Comparison of ENCODE assay signal across 8 mouse cellular contexts in genomic region chr9:63879710-63880428, GRCm38 (mm10).
DNase-seq lines count a peak whose midpoint lies in the region; ATAC-seq and TF ChIP-seq lines count a peak whose summit lies in the region.

No protein-coding gene starts in this region.

- H3K79me2 ChIP-seq in heart, adult 2 months (replicated peaks; ENCODE audit: control insufficient read depth, insufficient read depth, low read length): no peaks in the 10 kb centered on the region

- H3K9ac ChIP-seq in heart, embryonic 14.5 days (ENCODE audit: low read length): no peak overlapping the region; the same call in 1 of the 2 replicates
- no peak overlapping the region for H3K9ac ChIP-seq in heart, adult 2 months (ENCODE audit: low read depth, low read length)
- no peak overlapping the region for H3K9ac ChIP-seq in hindbrain, embryonic 15.5 days
- H3K9ac ChIP-seq in midbrain, embryonic 14.5 days (replicated peaks; ENCODE audit: low read length): no peak overlapping the region

- intact Hi-C loops in heart, adult 2 months (cut with DNase I): no loop called here

- H3K9me3 ChIP-seq in heart, embryonic 14.5 days (ENCODE audit: control insufficient read depth, low read length): no peaks in the 10 kb centered on the region
- H3K9me3 ChIP-seq in hindbrain, embryonic 15.5 days: no peaks in the 10 kb centered on the region
- no peaks in the 10 kb centered on the region for H3K9me3 ChIP-seq in midbrain, embryonic 14.5 days (ENCODE audit: control insufficient read depth, low read length)

- no peak for TF ChIP-seq POLR2A in heart, adult 2 months (IDR thresholded peaks at IDR 0.05; ENCODE audit: insufficient read depth, low read depth, low read length)

- no peak for DNase-seq in heart, adult 2 months
- DNase-seq in midbrain, embryonic 14.5 days: peak; percentile 61
- no peak for DNase-seq in right cerebral cortex, postnatal 25 days
- DNase-seq in spleen, postnatal 4 days (ENCODE audit: low spot score in 2 of 2): no peak
- DNase-seq in cerebellum, adult 9-10 months: no peak

- no peak overlapping the region for H3K27ac ChIP-seq in heart, embryonic 14.5 days (replicated peaks in 1 of 2; ENCODE audit: control insufficient read depth in 1 of 2, insufficient read depth in 1 of 2, low read depth in 2 of 2, low read length in 2 of 2)
- no peak overlapping the region for H3K27ac ChIP-seq in heart, adult 2 months
- peak overlapping the region; percentile 59 for H3K27ac ChIP-seq in hindbrain, embryonic 15.5 days (replicated peaks)
- H3K27ac ChIP-seq in midbrain, embryonic 14.5 days (replicated peaks; ENCODE audit: low read depth, low read length): peak overlapping the region; percentile 43; the same call in 1 of the 2 replicates

- no peaks in the 10 kb centered on the region for H3K27me3 ChIP-seq in heart, embryonic 14.5 days (ENCODE audit: control insufficient read depth, insufficient read depth, low read length)
- no peaks in the 10 kb centered on the region for H3K27me3 ChIP-seq in heart, adult 2 months (ENCODE audit: control insufficient read depth, insufficient read depth, low read length)
- peaks cover under 1% of the 10 kb centered on the region; the same call in 1 of the 2 replicates for H3K27me3 ChIP-seq in hindbrain, embryonic 15.5 days
- no peaks in the 10 kb centered on the region for H3K27me3 ChIP-seq in midbrain, embryonic 14.5 days (ENCODE audit: control insufficient read depth, insufficient read depth, low read length)

- WGBS in heart, embryonic 14.5 days: 34% methylated on average over 15 of the region's 15 CpGs
- WGBS in heart, adult 2 months: 48% methylated on average over 15 of the region's 15 CpGs
- 16% methylated on average over 15 of the region's 15 CpGs for WGBS in hindbrain, embryonic 15.5 days
- WGBS in midbrain, embryonic 14.5 days: 16% methylated on average over 15 of the region's 15 CpGs

- TF ChIP-seq CTCF in heart, adult 2 months (IDR thresholded peaks at IDR 0.05): no peak

- peak overlapping the region; percentile 52 for H3K4me2 ChIP-seq in heart, embryonic 14.5 days (ENCODE audit: low read length)
- H3K4me2 ChIP-seq in hindbrain, embryonic 15.5 days: peak overlapping the region; percentile 55
- peak overlapping the region; percentile 55 for H3K4me2 ChIP-seq in midbrain, embryonic 14.5 days (ENCODE audit: low read length)

- no peak for TF ChIP-seq EP300 in heart, adult 2 months (IDR thresholded peaks at IDR 0.05; ENCODE audit: insufficient read depth, low read depth, low read length)

- no peak overlapping the region for H3K4me3 ChIP-seq in heart, embryonic 14.5 days (ENCODE audit: control insufficient read depth in 1 of 2, insufficient read depth in 1 of 2, low read depth in 1 of 2, low read length in 2 of 2)
- no peak overlapping the region for H3K4me3 ChIP-seq in heart, adult 2 months
- H3K4me3 ChIP-seq in hindbrain, embryonic 15.5 days: no peak overlapping the region
- H3K4me3 ChIP-seq in midbrain, embryonic 14.5 days (replicated peaks; ENCODE audit: low read depth, low read length): no peak overlapping the region

- peaks cover 27 to 47% of the 10 kb centered on the region in 2 experiments for H3K4me1 ChIP-seq in heart, embryonic 14.5 days (ENCODE audit: control insufficient read depth in 2 of 2, insufficient read depth in 2 of 2, low read length in 2 of 2)
- H3K4me1 ChIP-seq in heart, adult 2 months (ENCODE audit: control insufficient read depth, insufficient read depth, low read length): no peaks in the 10 kb centered on the region
- peaks cover 48% of the 10 kb centered on the region for H3K4me1 ChIP-seq in hindbrain, embryonic 15.5 days (replicated peaks)
- H3K4me1 ChIP-seq in midbrain, embryonic 14.5 days (ENCODE audit: control insufficient read depth, insufficient read depth, low read length): peaks cover 26% of the 10 kb centered on the region

- H3K36me3 ChIP-seq in heart, embryonic 14.5 days (ENCODE audit: control insufficient read depth, insufficient read depth, low read length): no peaks in the 10 kb centered on the region
- no peaks in the 10 kb centered on the region for H3K36me3 ChIP-seq in heart, adult 2 months (ENCODE audit: control insufficient read depth, insufficient read depth, low read length)
- no peaks in the 10 kb centered on the region for H3K36me3 ChIP-seq in hindbrain, embryonic 15.5 days
- H3K36me3 ChIP-seq in midbrain, embryonic 14.5 days (ENCODE audit: control insufficient read depth, insufficient read depth, low read length): no peaks in the 10 kb centered on the region

- ATAC-seq in heart, embryonic 14.5 days (ENCODE audit: insufficient number of reproducible peaks, insufficient read depth, low FRiP score, low read depth): no peak
- peak; percentile 76 for ATAC-seq in common myeloid progenitor, adult 5-6 weeks (replicated peaks; ENCODE audit: low read depth, poor library complexity, severe bottlenecking)
- ATAC-seq in hindbrain, embryonic 15.5 days (ENCODE audit: low FRiP score, low read depth): no peak
- no peak for ATAC-seq in midbrain, embryonic 14.5 days (ENCODE audit: low FRiP score, low TSS enrichment)

Comparison
In these comparisons a context has a peak if more than half of its experiments do, and no peak if none do; other contexts are left out.
1. H3K27ac ChIP-seq: peak in hindbrain, embryonic 15.5 days (single experiment) and midbrain, embryonic 14.5 days (single experiment); none in heart, embryonic 14.5 days (0 of 2) and heart, adult 2 months (single experiment).
2. Peak in every context shown above with its lines, with median percentiles within 50 percentile points of each other: H3K4me2 ChIP-seq.